Mouse (Mus musculus) forebrain, postnatal 0 days (tissue): ENCODE measurements around the gene Uqcc1. TPM values are rescaled to one million over a fixed set of nuclear protein-coding genes. Genes with fewer than 3 reads are reported as not detected.

Experiments used
- ATAC-seq: fragments of 200-750 bp; cut with Nextera tagmentation; 2 replicates; pipeline ENCODE4 v1.8.0; 2017; ENCODE audit warnings: mild to moderate bottlenecking, moderate library complexity
- DNase-seq: peaks from one replicate; pipeline ENCODE4 v3.0.0-alpha.2; 2015
- H3K27ac ChIP-seq: fragments of 300-500 bp; sonication (generic); 2 replicates; pipeline ENCODE4 v1.5.1; 2014; ENCODE audit warnings: low read depth, mild to moderate bottlenecking, antibody characterized with exemption, low read length, moderate library complexity, mixed read lengths
- H3K27me3 ChIP-seq: fragments of 300-500 bp; sonication (generic); 2 replicates; pipeline ENCODE4 v1.6.1; 2014; ENCODE audit warnings: mild to moderate bottlenecking, low read length, mixed read lengths; ENCODE audit not compliant: insufficient read depth
- H3K36me3 ChIP-seq: fragments of 300-500 bp; sonication (generic); 2 replicates; pipeline ENCODE4 v1.6.1; 2014; ENCODE audit warnings: mild to moderate bottlenecking, moderate library complexity; ENCODE audit not compliant: insufficient read depth
- H3K4me1 ChIP-seq: fragments of 300-500 bp; sonication (generic); 2 replicates; pipeline ENCODE4 v1.6.1; 2014; ENCODE audit warnings: antibody characterized with exemption; ENCODE audit not compliant: insufficient read depth
- H3K4me2 ChIP-seq: fragments of 300-500 bp; sonication (generic); 2 replicates; pipeline ENCODE4 v1.6.1; 2014; ENCODE audit warnings: low read depth, mild to moderate bottlenecking, moderate library complexity
- H3K4me3 ChIP-seq: fragments of 300-500 bp; sonication (generic); 2 replicates; pipeline ENCODE4 v1.5.1; 2014; ENCODE audit warnings: low read depth, low read length, mixed read lengths
- H3K9ac ChIP-seq: fragments of 300-500 bp; sonication (generic); 2 replicates; pipeline ENCODE4 v1.6.1; 2014; ENCODE audit warnings: mild to moderate bottlenecking
- H3K9me3 ChIP-seq: fragments of 300-500 bp; sonication (generic); 2 replicates; pipeline ENCODE4 v1.6.1; 2016; ENCODE audit warnings: low read length
- CTCF ChIP-seq: sonication (generic); IDR thresholded peaks from 2 replicates; pipeline ENCODE4 v1.5.1; 2016; ENCODE audit warnings: antibody characterized with exemption, control low read depth, low read depth
- WGBS: fragments of 180-500 bp; shearing (Covaris S2); extraction: QIAGEN DNeasy Blood & Tissue Kit; methylation state at CpG from one replicate; pipeline ENCODE4 v1.1.7; 2014; 5-methylcytosine and 5-hydroxymethylcytosine counted together
- polyA plus RNA-seq: library from polyadenylated mRNA; unstranded; fragments of >200 nt; fragmentation: Nextera tagmentation; extraction: Ambion mirVana; gene quantifications from 2 replicates; pipeline ENCODE4 v1.2.1, GENCODE M21; 2015
- total RNA-seq: library from RNA; depleted of rRNA; stranded (reverse); fragments of >200 nt; gene quantifications from 2 replicates; pipeline ENCODE4 v1.2.3, GENCODE M21; 2014

Uqcc1 gene
- total and polyA plus RNA-seq, 2 experiments from 2014 or later, result 63.0 to 67.7 TPM

- Histone ChIP-seq H3K27me3 (no peaks in the 10 kb centered on the region), H3K9me3 (no peaks in the 10 kb centered on the region), H3K27ac (no peak overlapping the region), H3K4me3 (no peak overlapping the region), H3K4me1 (0 out of 2 replicates have a peak, but pooled peaks cover 4% of the 10 kb centered on the region), H3K4me2 (no peak overlapping the region), H3K9ac (no peak overlapping the region), H3K36me3 (peaks cover 26% of the 10 kb centered on the region)
- no peak for DNase-seq
- 88% methylated on average over 5 of the region's 5 CpGs for WGBS
- ATAC-seq, result no peak
- no peak for TF ChIP-seq CTCF
Observed at GRCm38 (mm10) chr2:155959981-155960380, 29.9 kb upstream of the Uqcc1 start.

GRCm38 (mm10) chr2:155956134-155957059, 26.3 kb upstream of the Uqcc1 start, which contains the start of gene Cep250:
Cep250 (plus strand) TSS chr2:155956458.
- Histone ChIP-seq H3K27ac (peak within 1 kb of the TSS; percentile 86), H3K9ac (peak within 1 kb of the TSS; percentile 87), H3K4me3 (peak within 1 kb of the TSS; percentile 64), H3K36me3 (no peaks in the 10 kb centered on the region), H3K4me2 (peak within 1 kb of the TSS; percentile 64), H3K9me3 (no peaks in the 10 kb centered on the region), H3K4me1 (0 out of 2 replicates have a peak, but pooled peaks cover 4% of the 10 kb centered on the region), H3K27me3 (no peaks in the 10 kb centered on the region)
- DNase-seq (peak; percentile 97), ATAC-seq (peak; percentile 96)
- no peak for TF ChIP-seq CTCF
- under 1% methylated on average over 54 of the region's 59 CpGs for WGBS

- Histone ChIP-seq H3K4me3 (no peak overlapping the region), H3K4me2 (no peak overlapping the region), H3K27ac (no peak overlapping the region), H3K9me3 (no peaks in the 10 kb centered on the region), H3K4me1 (no peaks in the 10 kb centered on the region), H3K36me3 (no peaks in the 10 kb centered on the region), H3K9ac (no peak overlapping the region), H3K27me3 (no peaks in the 10 kb centered on the region)
- TF ChIP-seq CTCF, result peak; percentile 75
- ATAC-seq, result peak; percentile 28; the same call in 1 of the 2 replicates
- DNase-seq, result peak; percentile 79
Observed at GRCm38 (mm10) chr2:155952006-155952405, 21.9 kb upstream of the Uqcc1 start.

DNA sequence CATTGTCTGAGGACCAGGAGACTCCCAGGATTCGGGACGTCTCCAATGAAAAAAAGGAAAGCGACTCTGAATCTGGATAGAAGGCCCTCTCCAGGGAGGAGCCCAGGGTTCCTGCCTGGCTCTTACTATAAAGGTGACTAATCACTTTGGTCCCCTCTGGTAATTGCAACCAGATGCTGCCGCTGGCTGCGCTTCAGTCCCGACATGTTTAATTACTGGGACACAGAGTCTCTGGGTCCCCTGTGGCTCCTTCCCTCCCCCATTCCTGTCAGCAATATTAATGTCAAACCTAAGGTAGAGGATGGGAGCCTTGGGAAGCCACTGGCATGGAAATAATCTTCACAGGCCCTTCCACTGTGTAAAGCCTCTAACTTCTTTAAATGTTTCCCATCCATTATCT, 19.3 kb upstream of the Uqcc1 start:
- Histone ChIP-seq H3K4me1 (no peaks in the 10 kb centered on the region), H3K9me3 (no peaks in the 10 kb centered on the region), H3K9ac (no peak overlapping the region), H3K4me3 (no peak overlapping the region), H3K36me3 (no peaks in the 10 kb centered on the region), H3K27me3 (no peaks in the 10 kb centered on the region), H3K27ac (no peak overlapping the region), H3K4me2 (no peak overlapping the region)
- WGBS, result 16% methylated on average over 6 of the region's 6 CpGs
- no peak for ATAC-seq
- DNase-seq, result no peak
- no peak for TF ChIP-seq CTCF

- no peaks in the 10 kb centered on the region for H3K9me3 ChIP-seq
- WGBS, result 53% methylated on average over 5 of the region's 5 CpGs
- no peak overlapping the region for H3K4me2 ChIP-seq
- H3K9ac ChIP-seq, result no peak overlapping the region
- ATAC-seq, result no peak
- H3K27me3 ChIP-seq, result no peaks in the 10 kb centered on the region
- no peak for TF ChIP-seq CTCF
- no peaks in the 10 kb centered on the region for H3K4me1 ChIP-seq
- DNase-seq, result no peak
- no peaks in the 10 kb centered on the region for H3K36me3 ChIP-seq
- no peak overlapping the region for H3K4me3 ChIP-seq
- H3K27ac ChIP-seq, result no peak overlapping the region
Observed at GRCm38 (mm10) chr2:155947390-155948002, 17.4 kb upstream of the Uqcc1 start.

DNA sequence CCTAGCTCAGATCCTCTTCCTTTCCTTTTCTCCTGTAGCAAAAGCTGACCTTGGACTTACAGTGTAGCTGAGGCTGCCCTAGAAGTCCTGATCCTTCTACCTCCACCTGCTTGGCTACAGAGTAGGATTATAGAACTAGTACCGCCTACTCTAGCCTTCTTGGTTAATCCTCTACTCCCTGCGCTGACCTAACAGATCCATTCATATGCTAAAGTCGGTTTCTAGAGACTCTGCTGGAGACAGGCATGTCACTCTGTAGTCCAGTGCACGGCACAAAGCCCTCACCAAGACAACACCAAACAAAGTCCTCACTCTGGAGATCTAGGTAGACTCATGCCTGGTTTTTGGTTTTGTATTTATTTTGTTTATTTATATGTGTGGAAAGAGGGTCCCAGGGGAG, 16.4 kb upstream of the Uqcc1 start:
- no peaks in the 10 kb centered on the region for H3K36me3 ChIP-seq
- no peak for TF ChIP-seq CTCF
- ATAC-seq, result no peak
- H3K4me3 ChIP-seq, result no peak overlapping the region
- H3K27ac ChIP-seq, result no peak overlapping the region
- WGBS, result 5% methylated on average over 4 of the region's 4 CpGs
- no peaks in the 10 kb centered on the region for H3K27me3 ChIP-seq
- no peaks in the 10 kb centered on the region for H3K4me1 ChIP-seq
- no peaks in the 10 kb centered on the region for H3K9me3 ChIP-seq
- no peak overlapping the region for H3K4me2 ChIP-seq
- H3K9ac ChIP-seq, result no peak overlapping the region
- DNase-seq, result no peak

DNA sequence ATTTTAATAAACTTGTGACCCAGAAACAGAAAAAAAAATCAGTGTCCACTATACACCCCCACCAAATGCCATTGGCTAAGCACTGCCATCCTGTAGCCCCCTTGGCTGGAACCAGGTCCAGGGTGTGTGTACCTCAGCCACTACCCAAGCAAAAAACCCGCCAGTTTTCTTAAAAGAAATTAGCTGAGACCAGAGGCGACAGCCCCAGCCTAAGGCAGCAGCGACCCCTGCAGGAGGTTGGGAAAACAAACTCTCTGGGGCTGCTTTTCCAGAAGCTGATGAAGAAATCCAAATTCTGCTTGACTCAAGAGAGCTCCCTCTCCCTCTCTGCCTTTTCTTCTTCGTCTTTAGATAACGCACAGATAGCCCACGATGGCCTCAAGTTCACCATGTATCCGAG, 16.0 kb upstream of the Uqcc1 start:
- Histone ChIP-seq H3K4me1 (no peaks in the 10 kb centered on the region), H3K4me3 (no peak overlapping the region), H3K27ac (no peak overlapping the region), H3K9ac (no peak overlapping the region), H3K9me3 (no peaks in the 10 kb centered on the region), H3K36me3 (no peaks in the 10 kb centered on the region), H3K4me2 (no peak overlapping the region), H3K27me3 (no peaks in the 10 kb centered on the region)
- peak; percentile 78 for DNase-seq
- TF ChIP-seq CTCF, result peak; percentile 82
- no peak for ATAC-seq
- 4% methylated on average over 7 of the region's 7 CpGs for WGBS
